Mouse (Mus musculus) heart, adult 2 months (tissue): ENCODE results near the gene Ptprd. TPM values are rescaled to one million over a fixed set of nuclear protein-coding genes. Genes with fewer than 3 reads are reported as not detected.

Experiments used
- DNase-seq, 2 experiments: peaks; one replicate each; pipeline ENCODE4 v3.0.0; 2021
- H3K27ac ChIP-seq: fragments of 200-600 bp; 2 replicates; pipeline ENCODE4 v1.8.1; 2022
- H3K27me3 ChIP-seq: fragments of 200-500 bp; 2 replicates; pipeline ENCODE4 v1.6.1; 2012; ENCODE audit warnings: mild to moderate bottlenecking, low read length, inconsistent platforms, mixed read lengths; ENCODE audit not compliant: control insufficient read depth, insufficient read depth
- H3K36me3 ChIP-seq: fragments of 200-500 bp; 2 replicates; pipeline ENCODE4 v1.6.1; 2012; ENCODE audit warnings: low read length, inconsistent platforms; ENCODE audit not compliant: control insufficient read depth, insufficient read depth
- H3K4me1 ChIP-seq: fragments of 200-500 bp; 2 replicates; pipeline ENCODE4 v1.6.1; 2011; ENCODE audit warnings: low read length; ENCODE audit not compliant: control insufficient read depth, insufficient read depth
- H3K4me3 ChIP-seq: fragments of 200-600 bp; 2 replicates; pipeline ENCODE4 v1.8.1; 2022
- H3K79me2 ChIP-seq: fragments of 200-500 bp; replicated peaks from 2 replicates; pipeline ENCODE4 v1.6.1; 2012; ENCODE audit warnings: mild to moderate bottlenecking, inconsistent platforms, low read length, moderate library complexity, mixed read lengths; ENCODE audit not compliant: control insufficient read depth, insufficient read depth
- H3K9ac ChIP-seq: fragments of 200-500 bp; 2 replicates; pipeline ENCODE4 v1.6.1; 2012; ENCODE audit warnings: low read depth, mild to moderate bottlenecking, control low read depth, inconsistent platforms, low read length, mixed read lengths
- CTCF ChIP-seq: fragments of 200-600 bp; IDR thresholded peaks from 2 replicates; pipeline ENCODE4 v1.8.1; 2022; ENCODE audit warnings: antibody characterized with exemption, mild to moderate bottlenecking, moderate library complexity
- EP300 ChIP-seq: fragments of 200-500 bp; IDR thresholded peaks from 2 replicates; pipeline ENCODE4 v1.6.1; 2011; ENCODE audit warnings: low read depth, low read length, control low read depth; ENCODE audit not compliant: insufficient read depth
- POLR2A ChIP-seq: fragments of 200-500 bp; IDR thresholded peaks from 2 replicates; pipeline ENCODE4 v1.6.1; 2011; ENCODE audit warnings: mild to moderate bottlenecking, low read depth, low read length, control low read depth; ENCODE audit not compliant: insufficient read depth
- WGBS: fragments of 180-500 bp; shearing (Covaris S2); methylation state at CpG from one replicate; pipeline ENCODE4 v1.1.7; 2018; 5-methylcytosine and 5-hydroxymethylcytosine counted together
- intact Hi-C: fragments of 180-260 bp; cut with DNase I; formaldehyde crosslinking; loops from one replicate; pipeline ENCODE4 v1.15.1; 2025
- polyA plus RNA-seq: library from polyadenylated mRNA; depleted of rRNA; stranded (reverse); fragments of >200 nt; gene quantifications from 2 replicates; pipeline ENCODE4 v1.2.3, GENCODE M21; 2012
- total RNA-seq, 2 experiments: library from RNA; stranded (reverse); gene quantifications; 2 replicates each; pipeline ENCODE4 v1.2.3; 2021

Gene Ptprd
- total and polyA plus RNA-seq, 3 experiments, result 2.7 to 7.0 (median 5.3) TPM

GRCm38 (mm10) chr4:77249801-77250200 lies 962.0 kb downstream of the Ptprd start:
- WGBS, result 48% methylated on average over 1 of the region's 1 CpGs
- Histone ChIP-seq H3K36me3 (no peaks in the 10 kb centered on the region), H3K27me3 (no peaks in the 10 kb centered on the region), H3K4me1 (no peaks in the 10 kb centered on the region), H3K79me2 (no peaks in the 10 kb centered on the region), H3K27ac (no peak overlapping the region), H3K4me3 (no peak overlapping the region), H3K9ac (no peak overlapping the region)
- TF ChIP-seq EP300 (no peak), CTCF (no peak), POLR2A (no peak)
- intact Hi-C loops, result no loop called here
- no peak for DNase-seq

- intact Hi-C loops, result no loop called here
- Histone ChIP-seq H3K9ac (no peak overlapping the region), H3K27me3 (no peaks in the 10 kb centered on the region), H3K4me1 (no peaks in the 10 kb centered on the region), H3K79me2 (no peaks in the 10 kb centered on the region), H3K27ac (no peak overlapping the region), H3K4me3 (no peak overlapping the region), H3K36me3 (no peaks in the 10 kb centered on the region)
- TF ChIP-seq POLR2A, result no peak
- TF ChIP-seq EP300, result no peak
- no peak for TF ChIP-seq CTCF
- 49% methylated on average over 1 of the region's 1 CpGs for WGBS
- no peak for DNase-seq
These were observed 962.8 kb downstream of the Ptprd start for GRCm38 (mm10) chr4:77248918-77249317.

GRCm38 (mm10) chr4:77241852-77242455 lies 969.8 kb downstream of the Ptprd start:
- no peaks in the 10 kb centered on the region for H3K36me3 ChIP-seq
- no peaks in the 10 kb centered on the region for H3K79me2 ChIP-seq
- H3K27ac ChIP-seq, result no peak overlapping the region
- 79% methylated on average over 6 of the region's 6 CpGs for WGBS
- no peak overlapping the region for H3K4me3 ChIP-seq
- no peaks in the 10 kb centered on the region for H3K4me1 ChIP-seq
- no peaks in the 10 kb centered on the region for H3K27me3 ChIP-seq
- H3K9ac ChIP-seq, result no peak overlapping the region
- DNase-seq, result no peak
- no peak for TF ChIP-seq EP300
- TF ChIP-seq CTCF, result no peak
- TF ChIP-seq POLR2A, result no peak
- intact Hi-C loops, result no loop called here

- Histone ChIP-seq H3K4me1 (no peaks in the 10 kb centered on the region), H3K4me3 (no peak overlapping the region), H3K79me2 (no peaks in the 10 kb centered on the region), H3K27ac (no peak overlapping the region), H3K9ac (no peak overlapping the region), H3K27me3 (no peaks in the 10 kb centered on the region), H3K36me3 (no peaks in the 10 kb centered on the region)
- intact Hi-C loops, result no loop called here
- WGBS, result 57% methylated on average over 1 of the region's 1 CpGs
- no peak for TF ChIP-seq CTCF
- TF ChIP-seq POLR2A, result no peak
- no peak for TF ChIP-seq EP300
- no peak for DNase-seq
These were observed 973.6 kb downstream of the Ptprd start for GRCm38 (mm10) chr4:77238144-77238543.

GRCm38 (mm10) chr4:77233243-77233642 lies 978.5 kb downstream of the Ptprd start:
- TF ChIP-seq EP300 (no peak), POLR2A (no peak), CTCF (no peak)
- no peak overlapping the region for H3K4me3 ChIP-seq
- no peaks in the 10 kb centered on the region for H3K4me1 ChIP-seq
- no peaks in the 10 kb centered on the region for H3K36me3 ChIP-seq
- intact Hi-C loops, result no loop called here
- no peaks in the 10 kb centered on the region for H3K27me3 ChIP-seq
- H3K27ac ChIP-seq, result no peak overlapping the region
- 54% methylated on average over 2 of the region's 2 CpGs for WGBS
- no peak overlapping the region for H3K9ac ChIP-seq
- no peaks in the 10 kb centered on the region for H3K79me2 ChIP-seq
- no peak for DNase-seq

- DNase-seq, result no peak
- H3K9ac ChIP-seq, result no peak overlapping the region
- TF ChIP-seq EP300, result no peak
- no peak for TF ChIP-seq CTCF
- intact Hi-C loops, result no loop called here
- no peaks in the 10 kb centered on the region for H3K4me1 ChIP-seq
- H3K36me3 ChIP-seq, result no peaks in the 10 kb centered on the region
- WGBS, result 73% methylated on average over 8 of the region's 8 CpGs
- H3K79me2 ChIP-seq, result no peaks in the 10 kb centered on the region
- H3K4me3 ChIP-seq, result no peak overlapping the region
- no peaks in the 10 kb centered on the region for H3K27me3 ChIP-seq
- H3K27ac ChIP-seq, result no peak overlapping the region
These were observed 1042.9 kb downstream of the Ptprd start for GRCm38 (mm10) chr4:77168866-77169265.

GRCm38 (mm10) chr4:77157601-77158000 lies 1054.2 kb downstream of the Ptprd start:
- intact Hi-C loops, result no loop called here
- H3K9ac ChIP-seq, result no peak overlapping the region
- 72% methylated on average over 3 of the region's 3 CpGs for WGBS
- H3K36me3 ChIP-seq, result no peaks in the 10 kb centered on the region
- no peaks in the 10 kb centered on the region for H3K4me1 ChIP-seq
- H3K27me3 ChIP-seq, result no peaks in the 10 kb centered on the region
- DNase-seq, result no peak
- no peak for TF ChIP-seq EP300
- TF ChIP-seq POLR2A, result no peak
- no peak for TF ChIP-seq CTCF
- no peak overlapping the region for H3K4me3 ChIP-seq
- no peak overlapping the region for H3K27ac ChIP-seq
- H3K79me2 ChIP-seq, result no peaks in the 10 kb centered on the region
